Mouse (Mus musculus) lung, embryonic 15.5 days (tissue): ENCODE data around the gene Plpp6. TPM values are rescaled to one million over a fixed set of nuclear protein-coding genes. Genes with fewer than 3 reads are reported as not detected.

Experiments used
- ATAC-seq: fragments of 200-750 bp; cut with Nextera tagmentation; 2 replicates; pipeline ENCODE4 v1.8.0; 2017; ENCODE audit warnings: moderate number of reproducible peaks, borderline replicate concordance; ENCODE audit not compliant: low FRiP score, low TSS enrichment; ENCODE audit errors: extremely low read depth
- H3K27ac ChIP-seq: fragments of 300-500 bp; sonication (generic); 2 replicates; pipeline ENCODE4 v1.5.1; 2015; ENCODE audit warnings: moderate library complexity, mild to moderate bottlenecking, inconsistent platforms
- H3K27me3 ChIP-seq: fragments of 300-500 bp; sonication (generic); 2 replicates; pipeline ENCODE4 v1.6.1; 2015; ENCODE audit warnings: inconsistent platforms
- H3K36me3 ChIP-seq: fragments of 300-500 bp; sonication (generic); 2 replicates; pipeline ENCODE4 v1.6.1; 2015; ENCODE audit warnings: inconsistent platforms
- H3K4me1 ChIP-seq: fragments of 300-500 bp; sonication (generic); 2 replicates; pipeline ENCODE4 v1.6.1; 2015; ENCODE audit warnings: inconsistent platforms
- H3K4me2 ChIP-seq: fragments of 300-500 bp; sonication (generic); 2 replicates; pipeline ENCODE4 v1.6.1; 2015; ENCODE audit warnings: inconsistent platforms, mild to moderate bottlenecking, moderate library complexity
- H3K4me3 ChIP-seq: fragments of 300-500 bp; sonication (generic); 2 replicates; pipeline ENCODE4 v1.5.1; 2015; ENCODE audit warnings: mild to moderate bottlenecking, inconsistent platforms
- H3K9ac ChIP-seq: fragments of 300-500 bp; sonication (generic); 2 replicates; pipeline ENCODE4 v1.6.1; 2015; ENCODE audit warnings: inconsistent platforms
- H3K9me3 ChIP-seq: fragments of 300-500 bp; sonication (generic); 2 replicates; pipeline ENCODE4 v1.6.1; 2016; ENCODE audit warnings: inconsistent platforms
- WGBS: fragments of 180-500 bp; shearing (Covaris S2); methylation state at CpG from one replicate; pipeline ENCODE4 v1.1.7; 2015; 5-methylcytosine and 5-hydroxymethylcytosine counted together
- polyA plus RNA-seq: library from polyadenylated mRNA; unstranded; fragments of >200 nt; fragmentation: Nextera tagmentation; extraction: Ambion mirVana; gene quantifications from 2 replicates; pipeline ENCODE4 v1.2.1, GENCODE M21; 2015

Plpp6 gene
- 7.0 TPM in 2 replicates for polyA plus RNA-seq

DNA sequence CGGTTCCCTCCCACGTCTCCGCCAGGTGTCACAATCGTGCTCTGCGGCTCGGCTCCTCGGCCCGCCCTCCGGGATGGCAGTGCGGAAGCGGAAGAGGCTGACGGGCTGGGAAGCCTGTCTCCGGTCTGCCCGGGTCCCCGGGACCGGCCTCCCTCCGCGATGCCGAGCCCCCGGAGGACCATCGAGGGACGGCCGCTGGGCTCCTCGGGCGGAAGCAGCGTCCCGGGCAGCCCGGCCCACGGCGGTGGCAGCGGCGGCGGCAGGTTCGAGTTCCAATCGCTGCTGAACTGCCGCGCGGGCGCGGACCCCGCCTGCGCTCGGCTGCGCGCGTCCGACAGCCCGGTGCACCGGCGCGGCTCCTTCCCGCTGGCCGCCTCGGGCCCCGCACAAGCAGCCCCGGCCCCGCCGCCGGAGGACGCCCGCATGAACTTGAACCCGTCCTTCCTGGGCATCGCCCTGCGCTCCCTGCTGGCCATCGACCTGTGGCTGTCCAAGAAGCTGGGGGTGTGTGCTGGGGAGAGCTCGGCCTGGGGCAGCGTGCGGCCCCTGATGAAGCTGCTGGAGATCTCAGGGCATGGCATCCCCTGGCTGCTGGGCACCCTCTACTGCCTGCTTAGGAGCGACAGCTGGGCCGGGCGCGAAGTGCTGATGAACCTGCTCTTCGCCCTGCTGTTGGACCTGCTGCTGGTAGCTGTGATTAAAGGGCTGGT lies at the start of gene Plpp6:
Plpp6 (plus strand) TSS at position 112 of the 710 bp plus-strand sequence.
- peak; percentile 86 for ATAC-seq
- Histone ChIP-seq H3K4me3 (peak within 1 kb of the TSS; percentile 90), H3K9me3 (no peaks in the 10 kb centered on the region), H3K27me3 (no peaks in the 10 kb centered on the region), H3K36me3 (no peaks in the 10 kb centered on the region), H3K4me2 (peak within 1 kb of the TSS; percentile 93), H3K9ac (peak within 1 kb of the TSS; percentile 82), H3K27ac (peak within 1 kb of the TSS; percentile 76), H3K4me1 (peaks cover 16% of the 10 kb centered on the region)
- WGBS = under 1% methylated on average over 52 of the region's 73 CpGs

DNA sequence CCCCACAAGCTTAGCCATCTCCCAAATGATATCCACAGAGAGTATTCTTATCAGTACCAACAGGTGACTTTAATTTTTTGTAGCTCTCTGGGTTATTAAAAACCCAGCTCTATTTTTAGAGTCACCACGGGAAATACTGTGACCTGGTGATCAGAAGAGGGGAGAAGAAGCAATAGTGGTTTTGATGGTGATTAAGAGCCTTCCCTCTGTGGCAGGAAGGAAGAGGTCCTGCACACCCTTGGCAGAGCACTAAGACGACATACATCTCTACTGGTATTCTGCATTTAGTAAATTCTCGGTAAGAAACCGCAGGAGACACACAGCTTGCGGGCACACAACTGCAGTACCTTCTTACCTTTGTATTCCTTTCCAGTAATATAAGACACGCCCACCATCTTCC lies 49.2 kb upstream of the Plpp6 start:
- Histone ChIP-seq H3K4me3 (no peak overlapping the region), H3K27me3 (no peaks in the 10 kb centered on the region), H3K36me3 (no peaks in the 10 kb centered on the region), H3K4me2 (no peak overlapping the region), H3K27ac (no peak overlapping the region), H3K9ac (no peak overlapping the region), H3K9me3 (no peaks in the 10 kb centered on the region), H3K4me1 (peaks cover 10% of the 10 kb centered on the region; the same call in 1 of the 2 replicates)
- ATAC-seq = no peak
- WGBS = 61% methylated on average over 6 of the region's 6 CpGs

DNA sequence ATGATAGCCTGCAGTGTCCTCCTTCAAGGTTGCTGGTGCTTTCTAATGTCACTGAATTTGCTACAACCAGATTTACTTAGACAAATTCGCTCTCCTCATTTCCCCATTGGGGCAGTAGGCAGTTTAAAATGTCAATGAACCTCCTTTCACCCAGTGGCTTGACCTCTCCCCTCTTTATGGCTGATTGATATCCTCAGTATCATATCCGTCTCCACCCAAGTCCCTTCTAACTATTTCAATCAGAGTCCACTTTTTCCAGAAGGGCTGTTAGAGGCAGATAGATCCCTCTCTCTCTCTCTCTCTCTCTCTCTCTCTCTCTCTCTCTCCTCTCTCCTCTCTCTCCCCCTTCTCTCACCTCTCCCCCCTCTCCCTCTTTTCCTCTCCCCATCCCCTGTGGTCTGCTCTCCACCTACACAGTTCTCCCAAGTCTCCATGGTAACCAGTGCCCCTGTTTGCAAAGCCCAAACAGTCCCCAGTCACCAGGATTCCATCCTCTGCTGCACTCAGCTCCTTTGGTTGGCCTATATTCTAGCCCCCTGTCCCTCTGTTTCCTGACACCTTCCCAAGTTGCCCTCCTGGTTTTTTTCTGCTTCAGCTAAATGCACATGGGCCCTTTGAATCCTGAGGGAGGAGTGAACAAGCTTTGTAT lies 48.0 kb upstream of the Plpp6 start:
- no peaks in the 10 kb centered on the region for H3K9me3 ChIP-seq
- no peak for ATAC-seq
- H3K27me3 ChIP-seq = no peaks in the 10 kb centered on the region
- H3K9ac ChIP-seq = no peak overlapping the region
- WGBS = 67% methylated on average over 2 of the region's 2 CpGs
- H3K36me3 ChIP-seq = no peaks in the 10 kb centered on the region
- no peak overlapping the region for H3K27ac ChIP-seq
- peaks cover 10% of the 10 kb centered on the region; the same call in 1 of the 2 replicates for H3K4me1 ChIP-seq
- H3K4me2 ChIP-seq = no peak overlapping the region
- H3K4me3 ChIP-seq = no peak overlapping the region

DNA sequence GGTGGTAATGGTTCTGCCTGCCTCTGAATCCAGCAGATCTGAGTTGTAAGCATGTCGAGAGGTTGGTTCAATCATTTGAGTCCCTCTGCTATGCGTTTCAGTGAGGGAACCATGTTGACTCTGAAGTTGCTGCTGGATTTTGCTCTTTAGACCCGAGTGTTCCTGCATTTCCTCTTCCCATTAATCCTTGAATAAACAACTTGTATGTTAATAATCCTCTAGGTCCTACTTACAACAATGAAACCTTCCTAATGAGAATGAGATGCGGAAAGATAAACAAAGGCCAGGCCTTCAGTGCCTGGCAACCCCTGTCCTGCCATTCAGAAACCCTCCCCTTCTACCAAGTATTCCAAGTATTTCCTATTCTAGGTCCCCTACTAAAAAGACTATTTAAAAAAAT lies 47.3 kb upstream of the Plpp6 start:
- no peak overlapping the region for H3K27ac ChIP-seq
- ATAC-seq = no peak

DNA sequence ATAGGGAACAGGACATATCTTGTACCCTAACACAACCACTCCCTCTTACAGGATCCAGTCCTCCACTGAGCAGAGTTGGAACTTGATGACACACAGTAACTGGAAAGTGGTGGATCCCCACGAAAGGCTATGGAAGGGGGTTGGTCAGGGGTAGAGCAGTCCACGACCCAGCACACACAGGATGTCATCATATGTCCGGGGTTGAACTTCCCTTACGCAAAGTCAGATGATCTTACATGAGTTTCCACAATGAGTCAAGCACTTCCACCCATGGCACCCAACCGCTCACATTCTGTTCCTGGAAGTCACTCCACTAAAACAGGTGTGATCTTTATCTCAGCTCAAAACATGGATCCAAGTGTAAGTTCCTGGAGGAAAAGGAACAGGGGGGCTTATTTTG lies 45.9 kb upstream of the Plpp6 start:
- Histone ChIP-seq H3K4me1 (peaks cover 10% of the 10 kb centered on the region; the same call in 1 of the 2 replicates), H3K27ac (no peak overlapping the region), H3K4me2 (no peak overlapping the region), H3K36me3 (no peaks in the 10 kb centered on the region), H3K9ac (no peak overlapping the region), H3K27me3 (no peaks in the 10 kb centered on the region), H3K9me3 (no peaks in the 10 kb centered on the region), H3K4me3 (no peak overlapping the region)
- no peak for ATAC-seq
- 87% methylated on average over 5 of the region's 5 CpGs for WGBS

More for the DNA sequence above, 47.3 kb upstream of the Plpp6 start:
- Histone ChIP-seq H3K9me3 (no peaks in the 10 kb centered on the region), H3K4me3 (no peak overlapping the region), H3K27me3 (no peaks in the 10 kb centered on the region), H3K9ac (no peak overlapping the region), H3K36me3 (no peaks in the 10 kb centered on the region), H3K4me2 (no peak overlapping the region), H3K4me1 (peaks cover 10% of the 10 kb centered on the region; the same call in 1 of the 2 replicates)
- WGBS = 24% methylated on average over 4 of the region's 4 CpGs

DNA sequence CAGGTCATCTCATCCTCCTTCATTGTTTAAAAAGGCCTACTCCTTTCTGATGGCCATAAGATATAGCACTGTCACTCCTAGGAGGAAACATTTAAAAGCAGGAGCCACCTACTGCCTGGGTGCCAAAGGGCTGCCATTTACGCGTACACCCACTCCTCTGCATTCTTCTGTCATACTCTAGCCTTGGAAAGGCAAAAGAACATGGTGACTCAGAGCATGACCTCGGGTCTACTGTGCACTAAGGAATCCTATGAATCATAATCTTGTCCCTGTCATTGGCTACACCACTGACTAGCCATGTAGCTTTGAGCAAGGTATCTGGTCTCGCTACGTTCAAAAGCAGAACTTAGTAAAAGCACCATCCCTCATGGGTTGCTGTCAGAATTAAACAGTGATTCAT lies 37.4 kb upstream of the Plpp6 start:
- 80% methylated on average over 5 of the region's 5 CpGs for WGBS
- Histone ChIP-seq H3K4me3 (no peak overlapping the region), H3K9ac (no peak overlapping the region), H3K4me1 (no peaks in the 10 kb centered on the region), H3K4me2 (no peak overlapping the region), H3K9me3 (no peaks in the 10 kb centered on the region), H3K36me3 (no peaks in the 10 kb centered on the region), H3K27me3 (no peaks in the 10 kb centered on the region), H3K27ac (no peak overlapping the region)
- ATAC-seq = no peak

DNA sequence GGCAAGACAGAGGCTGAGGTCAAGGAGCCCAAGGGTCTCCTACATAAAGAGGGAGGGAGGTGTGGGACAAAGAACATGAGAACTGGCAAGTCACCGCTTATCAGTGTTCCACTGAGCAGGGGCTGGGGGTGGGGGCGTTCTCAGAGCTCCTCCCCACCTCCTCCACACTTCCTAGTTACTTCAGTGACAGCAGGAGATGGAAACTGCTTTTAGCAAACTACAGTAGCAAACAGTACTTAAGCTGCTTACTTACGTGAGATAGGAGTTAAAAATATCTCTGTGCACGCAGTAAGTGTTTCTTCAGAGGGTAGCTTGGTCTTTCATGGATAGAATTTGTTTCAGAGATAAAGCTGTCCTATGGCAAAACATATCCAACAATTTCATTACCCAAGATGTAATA lies 36.4 kb upstream of the Plpp6 start:
- Histone ChIP-seq H3K9me3 (no peaks in the 10 kb centered on the region), H3K27ac (no peak overlapping the region)

DNA sequence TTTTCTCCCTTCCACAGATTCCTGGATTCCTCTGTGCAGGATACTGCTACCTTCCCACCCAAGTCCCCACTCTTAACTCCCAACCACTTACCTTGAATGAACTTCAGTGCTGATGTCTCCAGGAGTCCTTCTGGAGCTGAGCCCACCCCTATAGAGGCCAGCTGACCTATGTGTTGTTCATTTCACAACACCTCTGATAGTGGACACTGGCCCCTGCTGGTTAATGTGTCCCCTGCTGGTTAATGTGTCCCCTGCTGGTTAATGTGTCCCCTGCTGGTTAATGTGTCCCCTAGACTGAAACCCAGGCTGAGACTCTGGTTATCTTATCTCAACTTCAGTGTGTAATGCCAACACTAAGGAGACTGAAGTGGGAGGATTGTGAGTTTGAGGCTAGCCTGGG lies 34.7 kb upstream of the Plpp6 start:
- Histone ChIP-seq H3K4me2 (no peak overlapping the region), H3K4me3 (no peak overlapping the region), H3K4me1 (no peaks in the 10 kb centered on the region), H3K9ac (no peak overlapping the region), H3K27me3 (no peaks in the 10 kb centered on the region), H3K36me3 (no peaks in the 10 kb centered on the region), H3K9me3 (no peaks in the 10 kb centered on the region), H3K27ac (no peak overlapping the region)
- no peak for ATAC-seq

More for the DNA sequence above, 36.4 kb upstream of the Plpp6 start:
- no peak overlapping the region for H3K4me3 ChIP-seq
- H3K4me1 ChIP-seq = no peaks in the 10 kb centered on the region
- no peaks in the 10 kb centered on the region for H3K27me3 ChIP-seq
- H3K9ac ChIP-seq = no peak overlapping the region
- ATAC-seq = no peak
- H3K36me3 ChIP-seq = no peaks in the 10 kb centered on the region
- H3K4me2 ChIP-seq = no peak overlapping the region
- WGBS = 28% methylated on average over 4 of the region's 4 CpGs

DNA sequence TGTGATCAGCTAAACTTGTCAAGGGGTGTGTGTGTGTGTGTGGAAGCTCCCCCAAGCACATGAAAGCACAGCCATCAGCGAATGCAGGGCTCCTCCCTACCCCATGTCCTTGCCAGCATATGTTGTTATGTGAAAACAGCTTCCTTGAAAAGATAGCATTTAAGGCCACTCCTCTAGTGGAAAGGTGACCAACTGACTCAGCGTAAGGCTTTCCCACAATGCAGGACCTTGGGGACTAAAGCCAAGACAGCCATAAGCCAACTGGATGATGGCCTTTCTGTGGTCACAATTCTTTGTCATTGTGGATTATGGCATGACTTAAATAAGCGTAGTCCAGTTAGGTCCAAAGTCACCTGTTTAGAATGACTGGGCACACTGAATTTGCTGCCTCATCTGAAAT lies 28.9 kb upstream of the Plpp6 start:
- Histone ChIP-seq H3K4me2 (no peak overlapping the region), H3K36me3 (no peaks in the 10 kb centered on the region), H3K9ac (no peak overlapping the region), H3K9me3 (no peaks in the 10 kb centered on the region), H3K27me3 (no peaks in the 10 kb centered on the region), H3K27ac (no peak overlapping the region), H3K4me1 (peaks cover 2% of the 10 kb centered on the region), H3K4me3 (no peak overlapping the region)
- WGBS = 72% methylated on average over 3 of the region's 3 CpGs
- no peak for ATAC-seq

DNA sequence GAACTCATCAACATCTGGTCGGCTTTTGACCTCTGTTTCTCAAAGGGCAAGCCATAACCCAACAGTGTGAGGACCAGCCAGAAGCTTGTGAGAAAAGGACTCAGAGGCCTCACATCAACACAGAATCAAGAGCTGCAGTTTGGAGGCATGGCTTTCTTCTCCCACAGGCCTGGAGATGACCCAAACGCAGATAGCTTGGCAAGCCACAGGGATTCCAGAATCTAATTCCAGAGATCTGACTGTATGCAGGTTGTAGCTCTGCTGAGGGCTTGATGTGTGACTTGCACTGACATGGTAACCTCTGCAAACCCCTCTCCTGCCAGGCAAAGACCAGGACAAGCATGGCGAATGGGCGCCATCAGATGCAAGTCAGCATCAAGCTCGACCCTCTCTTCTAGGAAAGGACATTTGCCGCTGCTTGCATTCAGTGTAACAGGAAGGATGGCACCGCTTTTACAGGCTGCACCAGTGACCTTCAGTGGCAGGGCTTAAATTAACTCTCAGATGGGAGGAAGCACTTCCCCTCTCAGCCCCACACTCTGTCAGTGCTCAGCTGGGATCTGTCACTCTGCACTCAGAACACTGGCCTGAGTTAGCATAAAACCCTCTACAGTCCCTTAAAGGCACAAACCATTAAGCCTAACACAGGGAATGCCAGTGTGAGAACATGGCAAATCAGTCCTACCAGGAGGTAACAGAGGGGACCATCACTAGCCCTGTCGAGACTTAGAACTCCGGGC lies 23.4 kb upstream of the Plpp6 start:
- Histone ChIP-seq H3K4me1 (peaks cover 14% of the 10 kb centered on the region), H3K27me3 (no peaks in the 10 kb centered on the region), H3K9me3 (no peaks in the 10 kb centered on the region), H3K4me3 (no peak overlapping the region), H3K27ac (peak overlapping the region; percentile 89), H3K4me2 (no peak overlapping the region), H3K9ac (no peak overlapping the region), H3K36me3 (no peaks in the 10 kb centered on the region)
- peak; percentile 96 for ATAC-seq
- 45% methylated on average over 9 of the region's 9 CpGs for whole genome bisulfite sequencing

DNA sequence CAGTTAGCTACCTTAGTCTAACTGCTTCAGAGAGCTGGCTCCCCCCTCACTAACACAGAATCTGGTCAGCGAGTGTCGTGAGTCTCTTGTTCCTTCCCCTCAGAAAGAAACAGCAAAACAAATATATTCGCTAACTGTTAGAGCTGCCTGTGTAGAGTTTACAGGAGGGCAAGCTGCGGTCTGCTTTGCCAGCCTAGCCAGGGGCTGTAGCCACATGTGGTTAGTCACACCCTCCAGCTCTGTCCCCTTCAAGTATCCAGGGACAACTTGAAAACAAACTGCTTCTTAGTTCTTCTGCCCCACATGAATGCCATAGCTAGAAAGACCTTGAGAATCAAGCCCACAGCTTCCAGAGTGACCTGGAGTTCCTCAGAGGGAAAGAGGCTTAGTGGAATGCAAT lies 22.5 kb upstream of the Plpp6 start:
- peaks cover 14% of the 10 kb centered on the region for H3K4me1 ChIP-seq
- H3K27ac ChIP-seq = peak overlapping the region; percentile 89
- no peaks in the 10 kb centered on the region for H3K27me3 ChIP-seq
- 38% methylated on average over 4 of the region's 4 CpGs for WGBS
- no peak for ATAC-seq
- H3K4me2 ChIP-seq = no peak overlapping the region
- no peak overlapping the region for H3K9ac ChIP-seq
- no peak overlapping the region for H3K4me3 ChIP-seq
- no peaks in the 10 kb centered on the region for H3K36me3 ChIP-seq
- H3K9me3 ChIP-seq = no peaks in the 10 kb centered on the region

DNA sequence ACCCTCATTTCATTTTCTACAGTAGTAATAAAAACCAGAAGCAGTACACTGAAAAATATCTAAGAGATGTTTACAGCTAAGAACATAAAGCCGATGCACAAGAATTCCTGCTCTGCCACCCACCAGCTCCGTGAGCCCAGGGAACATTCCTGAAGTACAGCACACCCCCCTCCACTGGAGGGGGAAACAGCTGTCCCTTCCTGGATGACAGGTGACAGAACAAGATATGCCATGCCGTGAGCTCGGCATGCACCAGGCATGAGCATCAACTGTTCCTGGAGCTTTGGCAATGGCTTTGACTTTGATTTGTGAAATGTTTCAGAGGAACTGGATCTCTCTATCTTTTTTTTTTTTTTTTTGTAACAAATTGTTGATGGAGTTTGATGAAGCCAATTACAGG lies 17.0 kb upstream of the Plpp6 start:
- H3K9me3 ChIP-seq = no peaks in the 10 kb centered on the region
- no peak overlapping the region for H3K4me2 ChIP-seq
- ATAC-seq = no peak
- no peak overlapping the region for H3K4me3 ChIP-seq
- H3K4me1 ChIP-seq = no peaks in the 10 kb centered on the region
- no peaks in the 10 kb centered on the region for H3K36me3 ChIP-seq
- WGBS = 14% methylated on average over 4 of the region's 4 CpGs
- no peaks in the 10 kb centered on the region for H3K27me3 ChIP-seq
- H3K27ac ChIP-seq = no peak overlapping the region
- no peak overlapping the region for H3K9ac ChIP-seq
